Mouse (Mus musculus) midbrain, embryonic 16.5 days (tissue): Measurements from ENCODE around the gene Cops7a. TPM values are rescaled to one million over a fixed set of nuclear protein-coding genes. Genes with fewer than 3 reads are reported as not detected.

Source experiments
- ATAC-seq: fragments of 200-750 bp; cut with Nextera tagmentation; 2 replicates; pipeline ENCODE4 v1.8.0; 2017; ENCODE audit warnings: moderate TSS enrichment
- H3K27ac ChIP-seq: fragments of 300-500 bp; sonication (generic); 2 replicates; pipeline ENCODE4 v1.5.1; 2014; ENCODE audit warnings: mild to moderate bottlenecking, low read length, mixed read lengths
- H3K27me3 ChIP-seq: fragments of 300-500 bp; sonication (generic); 2 replicates; pipeline ENCODE4 v1.6.1; 2014; ENCODE audit warnings: low read depth, low read length, mixed read lengths; ENCODE audit not compliant: control insufficient read depth, insufficient read depth
- H3K36me3 ChIP-seq: fragments of 300-500 bp; sonication (generic); 2 replicates; pipeline ENCODE4 v1.6.1; 2014; ENCODE audit warnings: mild to moderate bottlenecking, low read length, moderate library complexity, mixed read lengths; ENCODE audit not compliant: control insufficient read depth, insufficient read depth
- H3K4me1 ChIP-seq: fragments of 300-500 bp; sonication (generic); 2 replicates; pipeline ENCODE4 v1.6.1; 2014; ENCODE audit warnings: mild to moderate bottlenecking, low read length, mixed read lengths; ENCODE audit not compliant: control insufficient read depth, insufficient read depth
- H3K4me2 ChIP-seq: fragments of 300-500 bp; sonication (generic); 2 replicates; pipeline ENCODE4 v1.6.1; 2014; ENCODE audit warnings: mild to moderate bottlenecking, low read length, mixed read lengths
- H3K4me3 ChIP-seq: fragments of 300-500 bp; sonication (generic); 2 replicates; pipeline ENCODE4 v1.5.1; 2014; ENCODE audit warnings: low read depth, mild to moderate bottlenecking, low read length, moderate library complexity, mixed read lengths
- H3K9ac ChIP-seq: fragments of 300-500 bp; sonication (generic); 2 replicates; pipeline ENCODE4 v1.6.1; 2014; ENCODE audit warnings: low read depth, low read length, mixed read lengths
- H3K9me3 ChIP-seq: fragments of 300-500 bp; sonication (generic); replicated peaks from 2 replicates; pipeline ENCODE4 v1.6.1; 2014; ENCODE audit warnings: mild to moderate bottlenecking, low read length, mixed read lengths; ENCODE audit not compliant: control insufficient read depth, poor library complexity, severe bottlenecking
- WGBS: fragments of 180-500 bp; shearing (Covaris S2); extraction: QIAGEN DNeasy Blood & Tissue Kit; methylation state at CpG from one replicate; pipeline ENCODE4 v1.1.7; 2014; 5-methylcytosine and 5-hydroxymethylcytosine counted together
- polyA plus RNA-seq: library from polyadenylated mRNA; unstranded; fragments of >200 nt; fragmentation: Nextera tagmentation; extraction: Ambion mirVana; gene quantifications from 2 replicates; pipeline ENCODE4 v1.2.1, GENCODE M21; 2015

The Cops7a gene
- polyA plus RNA-seq, 1 experiment from 2014 or later = 94.0 TPM

DNA sequence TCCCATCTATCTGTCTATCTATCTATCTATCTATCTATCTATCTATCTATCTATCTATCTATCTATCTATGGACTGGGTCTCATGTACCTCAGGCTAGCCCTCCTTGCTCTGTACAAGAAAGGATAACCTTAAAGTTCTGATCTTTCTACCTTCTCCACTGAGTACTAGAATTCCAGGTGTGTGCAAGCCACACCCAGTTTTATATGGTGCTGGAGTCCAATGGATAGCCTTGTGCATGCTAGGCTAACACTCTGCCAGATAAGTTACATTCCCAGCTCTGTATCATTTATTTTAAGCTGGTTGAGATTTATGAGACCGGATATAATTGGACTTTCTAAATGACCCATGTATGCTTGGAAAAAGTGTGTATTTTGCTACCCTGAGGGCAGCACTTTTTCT is 23.7 kb downstream of the Cops7a start:
- Histone ChIP-seq H3K9ac (no peak overlapping the region), H3K9me3 (no peaks in the 10 kb centered on the region), H3K4me2 (no peak overlapping the region), H3K36me3 (peaks cover 6% of the 10 kb centered on the region), H3K4me3 (no peak overlapping the region), H3K27me3 (no peaks in the 10 kb centered on the region), H3K27ac (no peak overlapping the region), H3K4me1 (no peaks in the 10 kb centered on the region)
- ATAC-seq = no peak
- WGBS = 100% methylated on average over 1 of the region's 1 CpGs

DNA sequence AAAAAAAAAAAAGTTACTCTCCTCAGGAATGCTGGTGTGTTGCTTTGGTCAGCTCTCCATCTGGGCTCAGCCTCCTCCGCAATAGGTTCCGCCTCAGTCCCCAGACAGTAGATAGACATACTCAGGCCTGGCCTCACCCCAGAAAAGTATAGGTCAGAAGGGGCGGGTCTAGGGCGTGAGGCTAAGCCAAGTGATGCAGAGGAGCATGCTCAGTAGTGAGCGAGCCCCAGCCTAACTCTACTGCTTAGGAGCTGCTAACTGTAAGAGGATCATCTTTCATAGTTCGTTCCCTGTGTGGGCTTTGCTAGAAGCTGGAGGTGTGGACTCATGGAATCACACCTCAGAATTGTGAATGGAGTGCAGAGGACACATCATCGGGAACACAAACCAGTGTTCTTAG is 26.8 kb downstream of the Cops7a start:
- H3K4me3 ChIP-seq = no peak overlapping the region
- no peak overlapping the region for H3K9ac ChIP-seq
- no peaks in the 10 kb centered on the region; the same call in 1 of the 2 replicates for H3K4me1 ChIP-seq
- H3K27ac ChIP-seq = no peak overlapping the region
- ATAC-seq = no peak
- H3K36me3 ChIP-seq = peaks cover 30% of the 10 kb centered on the region
- no peak overlapping the region for H3K4me2 ChIP-seq
- no peaks in the 10 kb centered on the region for H3K9me3 ChIP-seq
- 93% methylated on average over 7 of the region's 7 CpGs for WGBS
- H3K27me3 ChIP-seq = no peaks in the 10 kb centered on the region

DNA sequence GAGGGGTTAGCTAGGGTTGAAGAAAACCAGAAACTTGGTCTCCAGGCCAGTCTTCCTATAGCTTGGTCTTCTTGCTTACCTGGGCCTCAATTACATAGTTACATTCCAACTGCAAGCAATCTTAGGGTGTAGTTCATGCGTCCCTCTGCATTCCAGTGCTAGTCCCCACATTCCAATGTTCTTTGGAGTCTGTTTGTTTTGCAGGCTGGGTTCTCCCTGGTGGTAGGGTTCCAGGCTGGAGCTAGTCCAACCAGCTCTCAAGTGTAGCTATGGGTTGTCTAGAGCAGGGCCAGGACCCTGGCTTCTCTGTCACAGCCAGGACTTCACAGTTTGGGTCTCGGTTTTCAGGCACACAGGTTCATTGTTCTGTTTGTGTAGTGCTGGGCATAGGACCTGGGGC is 27.8 kb downstream of the Cops7a start:
- H3K4me2 ChIP-seq = no peak overlapping the region
- H3K9me3 ChIP-seq = no peaks in the 10 kb centered on the region
- no peaks in the 10 kb centered on the region for H3K27me3 ChIP-seq
- 82% methylated on average over 2 of the region's 2 CpGs for WGBS
- H3K4me3 ChIP-seq = no peak overlapping the region
- H3K9ac ChIP-seq = no peak overlapping the region
- H3K36me3 ChIP-seq = peaks cover 32% of the 10 kb centered on the region
- no peak for ATAC-seq
- peaks cover 6% of the 10 kb centered on the region for H3K4me1 ChIP-seq
- no peak overlapping the region for H3K27ac ChIP-seq

DNA sequence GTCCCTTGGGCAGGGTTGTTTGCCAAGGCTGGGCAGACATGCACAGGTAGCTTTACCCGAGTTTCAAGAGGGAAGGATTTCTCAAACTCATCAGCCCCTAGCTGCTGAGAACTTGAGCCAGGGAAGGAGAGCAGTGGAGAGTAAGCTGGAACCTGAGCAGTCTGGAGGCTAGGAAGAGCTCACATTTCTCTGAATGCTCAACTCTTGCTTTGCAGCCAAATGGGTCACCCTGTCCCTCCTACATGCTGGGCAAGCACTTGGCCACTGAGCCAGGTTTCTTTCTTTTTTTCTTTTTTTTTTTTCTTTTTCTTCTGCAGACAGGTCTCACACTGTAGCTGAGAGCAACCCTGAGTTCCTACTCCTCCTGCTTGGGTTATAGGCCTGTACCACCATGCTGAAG is 28.7 kb downstream of the Cops7a start:
- H3K27me3 ChIP-seq = no peaks in the 10 kb centered on the region
- no peak overlapping the region for H3K9ac ChIP-seq
- no peak overlapping the region for H3K4me3 ChIP-seq
- H3K36me3 ChIP-seq = peaks cover 32% of the 10 kb centered on the region
- H3K4me1 ChIP-seq = peaks cover 11% of the 10 kb centered on the region
- no peak overlapping the region for H3K27ac ChIP-seq
- H3K9me3 ChIP-seq = no peaks in the 10 kb centered on the region
- 92% methylated on average over 1 of the region's 1 CpGs for WGBS
- ATAC-seq = no peak
- H3K4me2 ChIP-seq = no peak overlapping the region

DNA sequence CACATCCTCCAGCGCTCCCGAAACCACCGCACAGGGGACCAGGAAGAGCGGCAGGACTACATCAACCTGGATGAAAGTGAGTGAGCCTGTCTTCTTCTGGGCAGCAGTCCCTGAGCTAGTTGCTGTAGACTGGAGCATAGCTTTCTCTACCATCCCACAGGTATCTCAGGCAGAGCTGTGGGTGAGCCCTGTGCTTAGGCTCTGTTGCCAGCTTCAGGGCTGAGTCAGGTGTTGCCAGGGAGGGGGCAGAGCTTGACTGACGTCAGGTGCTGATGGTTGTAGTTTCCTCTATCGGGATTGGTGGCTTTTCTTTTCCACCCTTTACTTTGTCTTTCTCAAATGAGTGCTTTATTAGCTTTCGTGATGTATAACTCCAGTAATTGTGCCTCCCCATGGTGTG is 30.7 kb downstream of the Cops7a start:
- 94% methylated on average over 7 of the region's 7 CpGs for WGBS
- H3K4me3 ChIP-seq = no peak overlapping the region
- H3K27me3 ChIP-seq = no peaks in the 10 kb centered on the region
- no peak overlapping the region for H3K4me2 ChIP-seq
- no peak for ATAC-seq
- H3K9me3 ChIP-seq = no peaks in the 10 kb centered on the region
- H3K27ac ChIP-seq = no peak overlapping the region
- no peak overlapping the region for H3K9ac ChIP-seq
- peaks cover 17% of the 10 kb centered on the region for H3K4me1 ChIP-seq
- H3K36me3 ChIP-seq = peaks cover 32% of the 10 kb centered on the region

DNA sequence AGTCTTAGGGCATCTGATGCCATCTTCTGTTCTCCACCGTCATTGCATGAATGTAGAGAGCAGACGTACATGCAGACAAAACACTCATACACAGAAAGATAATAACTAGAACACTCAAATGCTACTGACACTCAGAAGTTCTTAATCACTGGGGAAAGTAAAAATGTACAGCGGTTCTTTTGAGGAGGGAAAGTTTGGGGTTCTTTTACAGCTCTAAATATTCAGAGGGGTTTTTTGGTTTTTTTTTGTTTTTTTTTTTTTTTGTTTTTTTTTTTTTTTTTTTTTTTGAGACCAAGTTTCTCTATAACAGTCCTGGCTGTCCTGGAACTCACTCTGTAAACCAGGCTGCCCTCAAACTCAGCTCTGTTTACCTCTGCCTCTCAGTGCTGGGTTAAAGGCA is 32.2 kb downstream of the Cops7a start:
- no peak overlapping the region for H3K4me3 ChIP-seq
- ATAC-seq = no peak
- no peak overlapping the region for H3K4me2 ChIP-seq

DNA sequence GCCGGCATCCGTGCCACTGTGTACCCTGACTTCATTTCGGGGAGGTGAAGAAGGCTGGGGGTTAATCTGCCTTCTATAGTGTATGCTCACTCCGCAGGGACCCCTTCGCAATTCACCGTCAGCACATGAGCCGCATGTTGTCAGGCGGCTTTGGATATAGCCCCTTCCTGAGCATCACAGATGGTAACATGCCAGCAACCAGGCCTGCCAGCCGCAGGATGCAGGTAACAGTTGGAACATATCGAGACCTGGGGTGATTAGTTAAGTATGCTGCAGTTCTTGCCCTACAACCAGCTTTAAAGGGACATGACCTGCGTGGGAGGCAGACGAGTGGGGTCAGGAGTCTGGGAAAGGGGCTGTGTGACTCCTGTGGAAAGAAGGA is 33.0 kb downstream of the Cops7a start:
- H3K36me3 ChIP-seq = peaks cover 26% of the 10 kb centered on the region
- H3K27ac ChIP-seq = peak overlapping the region; percentile 90
- H3K27me3 ChIP-seq = no peaks in the 10 kb centered on the region
- H3K9ac ChIP-seq = peak overlapping the region; percentile 95
- H3K9me3 ChIP-seq = no peaks in the 10 kb centered on the region
- no peak for ATAC-seq
- peaks cover 17% of the 10 kb centered on the region for H3K4me1 ChIP-seq
- WGBS = 41% methylated on average over 12 of the region's 12 CpGs
- H3K4me2 ChIP-seq = peak overlapping the region; percentile 93
- H3K4me3 ChIP-seq = peak overlapping the region; percentile 95

More for the DNA sequence above, 32.2 kb downstream of the Cops7a start:
- H3K9ac ChIP-seq = no peak overlapping the region
- whole genome bisulfite sequencing = 95% methylated on average over 3 of the region's 3 CpGs
- H3K27ac ChIP-seq = no peak overlapping the region
- H3K4me1 ChIP-seq = peaks cover 17% of the 10 kb centered on the region
- no peaks in the 10 kb centered on the region for H3K9me3 ChIP-seq
- H3K27me3 ChIP-seq = no peaks in the 10 kb centered on the region
- peaks cover 26% of the 10 kb centered on the region for H3K36me3 ChIP-seq

DNA sequence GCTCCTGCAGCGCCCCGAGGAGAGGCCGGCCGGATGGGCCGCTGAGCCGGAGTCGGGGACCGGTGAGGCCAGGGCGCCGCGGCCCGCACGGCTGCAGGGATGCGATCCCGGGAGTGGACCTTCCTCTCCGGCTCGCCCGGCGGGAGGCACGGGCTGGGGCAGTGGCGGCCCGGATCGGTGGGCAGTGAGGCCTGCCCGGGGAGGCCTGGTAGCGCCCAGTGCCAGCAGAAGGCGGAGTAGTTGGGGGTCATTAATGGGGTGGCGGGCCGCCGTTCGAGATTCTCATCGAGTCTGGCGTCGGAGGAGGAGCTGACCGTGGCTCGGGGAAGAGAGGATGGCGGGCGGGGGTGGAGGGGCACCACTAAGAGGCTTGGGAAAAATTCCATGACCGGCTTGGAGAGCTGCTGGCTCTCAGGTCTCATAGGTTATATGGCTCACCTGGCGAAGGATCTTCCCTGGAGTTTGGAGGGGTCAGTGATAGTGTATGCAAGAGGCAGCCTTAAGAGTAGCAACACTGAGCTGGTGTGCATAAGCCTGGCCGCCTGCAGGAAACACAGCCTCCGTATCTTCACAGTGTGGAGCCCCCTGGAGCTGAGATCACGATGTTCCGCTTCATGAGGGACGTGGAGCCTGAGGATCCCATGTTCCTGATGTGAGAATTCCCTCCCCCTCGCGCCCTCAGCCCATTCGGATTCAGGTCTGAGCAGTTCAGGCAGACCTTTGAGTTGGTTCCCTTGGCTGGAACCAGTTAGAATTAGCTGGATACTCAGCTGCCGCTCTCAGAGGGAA is 33.6 kb downstream of the Cops7a start:
- Histone ChIP-seq H3K4me3 (peak overlapping the region; percentile 95), H3K9me3 (no peaks in the 10 kb centered on the region), H3K4me1 (peaks cover 17% of the 10 kb centered on the region), H3K27ac (peak overlapping the region; percentile 90), H3K4me2 (peak overlapping the region; percentile 93), H3K27me3 (no peaks in the 10 kb centered on the region), H3K9ac (peak overlapping the region; percentile 95), H3K36me3 (peaks cover 26% of the 10 kb centered on the region)
- ATAC-seq = peak; percentile 42
- WGBS = 1% methylated on average over 48 of the region's 48 CpGs

DNA sequence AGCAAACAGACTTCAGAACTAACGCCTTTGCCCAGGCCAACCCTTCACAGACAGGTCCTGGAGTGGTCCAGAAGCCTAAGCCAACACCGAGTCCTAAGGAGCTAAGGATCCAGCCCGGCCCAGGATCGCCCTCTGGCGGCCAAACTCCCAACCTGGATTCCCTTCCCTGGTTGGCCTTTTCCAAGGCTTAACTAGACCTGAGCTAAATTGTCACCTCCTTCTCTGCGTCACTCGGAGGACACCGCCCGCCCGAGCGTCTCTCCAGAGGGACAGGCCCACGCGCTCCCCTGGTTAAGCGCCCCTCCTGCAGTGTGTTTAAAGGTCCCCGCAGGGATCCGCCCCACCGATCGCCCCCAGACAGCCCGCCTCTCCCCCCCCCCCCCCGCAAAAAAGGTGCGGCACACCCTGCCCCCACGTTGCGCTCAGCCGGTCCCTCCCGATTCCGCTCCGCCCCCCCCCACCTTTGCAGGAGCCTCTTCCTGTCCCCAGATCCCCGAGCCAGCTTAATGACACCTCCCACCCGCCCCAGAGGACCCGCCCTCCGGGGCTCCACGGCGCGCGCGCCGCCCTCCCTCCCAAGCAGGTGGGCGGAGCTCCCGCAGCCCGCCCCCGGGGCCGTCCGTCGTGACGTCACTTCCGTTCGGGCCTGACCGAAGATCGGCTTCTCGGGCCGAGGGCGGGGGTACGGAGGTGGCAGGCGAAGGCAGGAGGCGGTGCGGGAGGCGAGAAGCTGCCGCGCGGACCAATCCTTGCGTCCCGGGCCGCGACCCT is 34.4 kb downstream of the Cops7a start, which contains the start of gene Mlf2:
TSS of gene Mlf2 (plus strand) at position 633 of the 771 bp plus-strand sequence.
- WGBS = 0% methylated on average over 29 of the region's 64 CpGs

More for the DNA sequence above, 34.4 kb downstream of the Cops7a start, which contains the start of gene Mlf2:
- H3K36me3 ChIP-seq = peaks cover 19% of the 10 kb centered on the region
- peak within 1 kb of the TSS; percentile 95 for H3K4me3 ChIP-seq
- no peaks in the 10 kb centered on the region for H3K9me3 ChIP-seq
- H3K4me2 ChIP-seq = peak within 1 kb of the TSS; percentile 93
- peak within 1 kb of the TSS; percentile 95 for H3K9ac ChIP-seq
- H3K4me1 ChIP-seq = peaks cover 17% of the 10 kb centered on the region
- H3K27me3 ChIP-seq = no peaks in the 10 kb centered on the region
- peak within 1 kb of the TSS; percentile 96 for H3K27ac ChIP-seq
- peak; percentile 95 for ATAC-seq
